Mouse (Mus musculus) liver, postnatal 0 days (tissue): ENCODE measurements at regions not wholly inside any gene's neighbourhood (a gene's known extent, or its start where the extent isn't known, plus 50 kb on each side); places are given as distances from the start of the nearest gene placed in this dataset.

ENCODE experiments used
- CTCF ChIP-seq: sonication (generic); IDR thresholded peaks from 2 replicates; pipeline ENCODE4 v1.5.1; 2016; ENCODE audit warnings: antibody characterized with exemption, low read depth
- EP300 ChIP-seq: IDR thresholded peaks from 2 replicates; pipeline ENCODE4 v1.6.1; 2016; ENCODE audit warnings: antibody characterized with exemption, low read depth, mild to moderate bottlenecking

GRCm38 (mm10) chr16:30155486-30156246 lies 91.5 kb downstream of the Hes1 start:
- TF ChIP-seq CTCF: no peak
- TF ChIP-seq EP300: no peak
